Mouse (Mus musculus) spleen, postnatal 36 days (tissue): ENCODE results near the gene Abcc1.

ENCODE experiments used
- DNase-seq, 2 experiments: peaks; one replicate each; pipeline ENCODE4 v3.0.0; 2022; ENCODE audit warnings: low spot score in 2 of 2, mixed read lengths in 1 of 2

The Abcc1 gene

DNA sequence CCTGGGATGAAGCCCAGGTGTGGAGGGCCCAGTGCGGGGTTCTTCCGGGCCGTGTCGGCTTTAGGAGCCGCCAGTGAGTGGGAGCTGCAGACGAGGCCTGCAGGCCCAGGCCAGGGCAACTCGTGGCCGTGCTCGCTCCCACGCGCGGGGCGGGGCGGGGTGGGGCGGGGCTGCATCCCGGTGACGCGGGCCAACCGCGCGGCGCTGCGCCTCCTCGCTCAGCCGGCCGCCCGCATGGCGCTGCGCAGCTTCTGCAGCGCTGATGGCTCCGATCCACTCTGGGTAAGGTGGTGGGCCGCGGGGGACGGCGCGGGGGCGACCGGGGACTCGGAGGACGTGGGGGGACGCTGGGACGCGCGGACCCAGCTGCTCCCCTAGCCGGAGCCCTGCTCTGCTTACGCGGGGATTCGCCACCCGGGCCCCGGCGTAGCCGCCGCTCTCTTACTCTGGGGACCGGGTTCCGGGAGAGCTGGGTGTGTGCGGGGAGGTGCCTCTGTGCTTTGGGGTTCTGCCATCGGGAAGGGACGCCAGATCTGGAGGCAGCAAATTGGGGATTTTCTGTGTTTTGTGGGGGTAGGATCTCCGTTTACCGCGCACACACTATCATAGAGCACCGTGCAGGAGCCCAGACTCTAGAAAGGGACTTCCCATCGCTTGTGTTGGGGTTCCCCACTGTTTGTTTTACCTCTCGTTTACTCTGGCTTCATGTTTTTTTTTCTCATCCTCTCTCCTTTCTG is at the start of gene Abcc1:
Gene Abcc1 (plus strand): TSS at position 197 of the 737 bp plus-strand sequence.
- DNase-seq, result peak; percentile 54 to 58

DNA sequence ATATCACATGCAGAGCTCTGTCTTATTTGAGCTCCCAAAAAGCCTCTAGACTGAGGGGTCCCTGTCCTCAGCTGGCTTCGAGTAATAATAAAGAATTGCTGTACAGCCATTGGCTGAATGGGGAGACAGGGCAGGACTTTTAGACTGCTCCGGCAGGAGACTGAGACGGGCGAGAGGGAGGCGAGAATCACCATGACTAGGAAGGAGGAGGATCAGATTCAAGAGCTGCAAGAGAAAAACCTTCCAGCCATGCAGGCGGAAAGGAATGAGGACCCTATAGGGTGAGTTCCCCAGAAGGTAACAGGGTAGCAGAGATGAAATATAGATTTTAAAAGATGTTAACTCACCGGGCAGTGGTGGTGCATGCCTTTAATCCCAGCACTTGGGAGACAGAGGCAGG is 48.4 kb upstream of the Abcc1 start:
- no peak for DNase-seq

DNA sequence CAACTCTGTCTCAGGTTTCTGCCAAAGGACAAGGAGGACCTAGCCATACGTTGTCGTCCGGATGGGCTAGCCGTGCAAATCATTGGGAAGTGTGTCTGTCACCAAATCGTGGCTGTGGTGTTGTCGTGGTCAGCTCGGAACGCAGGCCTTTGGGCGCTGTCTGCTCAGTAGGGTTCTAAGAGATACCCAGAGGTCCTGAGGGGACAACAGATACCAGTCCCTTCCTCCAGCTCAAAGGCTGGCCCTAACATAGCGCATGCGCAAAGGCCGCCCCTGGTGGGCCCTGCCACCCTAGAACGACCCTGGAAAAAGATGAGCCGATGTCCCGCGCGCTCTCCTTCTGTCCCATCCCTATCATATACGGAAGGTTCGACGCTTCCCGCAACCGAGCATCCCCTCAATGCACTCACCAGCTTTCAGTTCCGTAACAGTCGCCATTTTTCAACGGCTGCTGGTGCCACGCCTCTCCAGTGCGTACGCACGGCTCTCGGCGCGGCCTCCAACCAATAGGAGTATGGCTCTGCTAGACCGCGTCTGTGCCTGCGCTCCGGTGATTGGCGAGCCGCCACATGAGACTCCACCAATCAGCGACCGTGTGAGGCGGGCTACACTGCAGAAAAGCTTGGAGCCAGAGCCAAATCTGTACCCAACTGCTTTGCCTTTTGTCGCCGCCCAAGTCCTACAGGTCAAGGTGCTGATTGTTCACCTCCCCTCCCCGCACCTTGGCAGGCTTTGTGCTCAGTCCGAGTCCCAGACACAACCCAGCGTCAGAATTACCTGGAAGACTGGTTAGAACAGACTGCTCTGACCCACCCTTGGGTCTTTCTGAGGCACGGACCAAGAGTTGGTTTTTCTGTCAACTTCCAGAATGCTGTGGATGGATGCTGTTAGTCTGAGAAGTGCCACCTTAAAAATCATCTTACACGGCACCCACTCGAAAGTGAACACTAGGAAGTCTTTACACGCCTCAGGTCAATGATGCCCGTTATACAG is 44.2 kb upstream of the Abcc1 start, which contains the start of gene Fopnl:
Gene Fopnl (minus strand): TSS at position 522 of the 993 bp plus-strand sequence.
- peak; percentile 97 for DNase-seq

DNA sequence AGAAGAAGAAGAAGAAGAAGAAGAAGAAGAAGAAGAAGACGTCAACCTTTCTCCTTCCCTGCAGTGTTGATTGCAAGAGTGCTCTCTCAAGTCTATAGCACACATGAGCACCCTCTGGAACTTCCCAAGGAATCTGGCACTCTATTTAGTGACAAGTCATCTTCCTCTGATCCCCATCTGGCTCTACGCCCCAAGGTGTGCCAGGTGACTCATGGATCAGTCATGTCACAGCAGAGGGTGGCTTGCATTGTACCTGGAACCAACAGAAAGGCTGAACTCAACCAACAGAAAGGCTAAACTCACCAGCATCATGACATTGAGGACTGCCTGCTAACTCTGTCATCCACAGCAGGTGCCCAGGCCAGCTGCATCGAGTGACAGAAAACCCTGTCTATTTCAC is 41.7 kb upstream of the Abcc1 start:
- no peak for DNase-seq

DNA sequence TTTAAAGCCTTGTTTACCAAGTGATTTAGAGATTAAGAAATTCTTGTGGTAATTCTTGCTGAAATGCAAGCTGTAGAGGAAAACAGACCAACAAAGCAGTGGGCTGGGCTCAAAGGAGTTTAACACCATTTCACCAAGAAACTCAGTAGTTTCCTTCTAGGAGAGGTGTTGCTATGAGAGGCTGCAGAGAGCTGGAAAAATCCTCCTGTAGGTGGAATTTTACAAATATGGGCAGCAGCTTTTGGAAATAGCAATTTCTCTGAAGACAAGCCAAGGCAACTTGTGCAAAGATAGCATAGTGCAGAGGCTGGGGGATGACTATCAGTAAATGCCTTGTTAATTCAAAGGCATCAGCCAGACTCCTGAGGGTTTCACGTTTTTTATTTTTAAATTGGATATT is 40.9 kb upstream of the Abcc1 start:
- DNase-seq, result no peak

DNA sequence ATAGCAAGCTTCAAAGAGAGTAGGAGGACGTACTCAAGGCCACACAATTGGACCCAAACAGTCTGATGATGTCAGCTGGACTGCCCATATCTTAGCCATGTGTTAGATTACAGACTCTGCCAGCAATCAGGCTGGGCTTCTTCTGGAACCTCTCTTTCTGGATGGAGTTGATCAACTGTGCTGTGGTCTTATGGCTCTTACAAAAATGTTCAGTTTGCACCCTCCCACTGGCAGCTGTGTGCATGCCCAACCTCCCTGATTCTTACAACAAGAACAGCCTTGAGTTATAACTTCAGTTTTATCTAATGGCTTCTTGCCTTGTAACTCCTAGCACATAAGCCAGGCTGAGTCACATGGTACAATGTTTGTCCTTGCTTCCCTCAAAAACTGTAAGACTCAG is 33.2 kb upstream of the Abcc1 start:
- DNase-seq, result no peak

DNA sequence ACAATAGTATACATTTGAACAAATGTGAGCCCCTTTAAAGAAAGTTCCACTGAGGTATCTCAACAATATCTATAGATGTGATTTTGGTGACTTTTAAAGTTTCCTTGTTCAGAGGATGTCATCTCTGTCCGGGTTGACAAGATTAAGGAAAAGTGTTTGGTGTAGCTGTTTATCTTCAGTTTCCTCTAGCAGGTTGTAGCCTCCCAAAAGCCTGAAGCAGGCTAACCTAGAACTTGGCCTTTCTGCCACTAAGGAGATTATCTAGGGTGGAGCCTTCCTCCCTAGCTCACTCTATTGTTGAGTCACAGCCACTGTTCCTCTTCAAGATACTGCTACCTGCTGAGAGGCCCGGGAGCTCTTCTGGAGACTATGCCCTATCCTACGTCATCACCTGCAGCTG is 16.4 kb upstream of the Abcc1 start:
- no peak for DNase-seq

DNA sequence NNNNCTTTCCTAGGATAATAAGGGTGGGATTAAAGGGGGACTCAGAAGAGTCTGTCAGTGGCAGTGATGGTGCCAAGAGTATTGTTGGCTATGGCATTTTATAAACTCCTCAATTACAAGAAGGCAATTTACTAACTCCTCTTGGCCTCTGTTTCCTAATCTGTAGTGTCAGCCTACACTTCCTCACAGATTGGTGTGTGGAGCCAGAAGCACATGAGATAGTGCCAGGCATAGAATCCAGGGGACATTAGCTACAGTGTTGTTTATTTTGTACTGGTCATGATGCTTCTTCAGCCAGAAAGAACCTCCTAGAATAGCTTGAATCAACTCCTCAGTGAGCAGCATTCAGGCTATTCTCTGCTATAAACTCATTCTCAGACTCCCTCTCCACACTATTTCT is 9.8 kb upstream of the Abcc1 start:
- DNase-seq, result no peak

DNA sequence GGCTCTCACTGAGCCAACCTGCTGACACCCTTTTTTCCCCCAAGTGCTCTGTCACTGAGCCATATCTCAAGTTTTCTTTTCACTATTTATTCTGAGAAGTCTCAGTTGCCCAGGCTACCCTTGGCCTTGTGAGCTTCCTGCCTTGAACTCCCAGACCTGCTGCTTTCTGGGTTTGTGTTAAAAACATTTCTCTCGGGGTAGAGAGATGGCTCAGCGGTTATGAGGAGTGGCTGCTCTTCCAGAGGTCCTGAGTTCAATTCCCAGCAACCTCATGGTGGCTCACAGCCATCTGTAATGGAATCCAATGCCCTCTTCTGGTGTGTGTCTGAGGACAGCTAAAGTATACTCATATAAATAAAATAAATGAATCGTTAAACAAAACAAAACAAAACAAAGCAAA is 9.1 kb upstream of the Abcc1 start:
- DNase-seq, result no peak

DNA sequence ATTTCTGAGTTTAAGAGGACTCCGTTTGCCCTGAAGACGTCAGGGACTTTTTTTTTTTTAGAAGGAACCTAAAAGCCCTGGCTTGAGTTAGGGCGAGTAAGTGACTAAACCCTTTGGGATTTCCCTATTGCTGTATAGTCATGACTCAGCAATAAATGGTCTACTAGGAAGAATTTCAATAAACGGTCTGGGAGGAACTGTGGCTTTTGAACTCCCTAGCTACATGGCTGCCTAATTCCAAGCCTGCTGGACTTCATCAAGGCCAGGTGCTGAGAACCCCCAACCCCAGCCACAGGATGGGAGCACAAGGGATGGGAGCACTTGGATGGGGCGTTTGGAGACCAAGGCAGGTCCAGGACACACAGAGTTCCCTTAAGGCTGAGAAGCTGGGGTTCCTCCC is 8.7 kb upstream of the Abcc1 start:
- no peak for DNase-seq

DNA sequence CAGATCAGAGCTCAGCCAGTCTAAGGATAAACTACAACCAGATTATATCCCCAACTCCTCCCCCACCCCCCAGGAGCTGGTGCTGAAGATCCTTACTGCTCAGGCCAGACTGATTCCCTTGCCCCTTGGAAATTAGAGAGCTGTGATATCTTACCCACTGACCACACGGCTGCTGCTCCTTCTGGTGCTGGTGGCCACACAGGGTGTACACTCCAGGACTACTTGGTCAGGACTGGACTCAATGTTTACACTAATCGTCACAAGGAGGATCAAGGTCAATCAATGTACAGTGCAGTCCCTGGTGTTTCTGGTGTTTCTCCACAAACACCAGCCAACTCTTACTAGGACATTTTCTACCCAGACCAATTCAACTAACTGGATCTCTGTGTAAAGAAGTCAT is 3.5 kb upstream of the Abcc1 start:
- DNase-seq, result no peak

DNA sequence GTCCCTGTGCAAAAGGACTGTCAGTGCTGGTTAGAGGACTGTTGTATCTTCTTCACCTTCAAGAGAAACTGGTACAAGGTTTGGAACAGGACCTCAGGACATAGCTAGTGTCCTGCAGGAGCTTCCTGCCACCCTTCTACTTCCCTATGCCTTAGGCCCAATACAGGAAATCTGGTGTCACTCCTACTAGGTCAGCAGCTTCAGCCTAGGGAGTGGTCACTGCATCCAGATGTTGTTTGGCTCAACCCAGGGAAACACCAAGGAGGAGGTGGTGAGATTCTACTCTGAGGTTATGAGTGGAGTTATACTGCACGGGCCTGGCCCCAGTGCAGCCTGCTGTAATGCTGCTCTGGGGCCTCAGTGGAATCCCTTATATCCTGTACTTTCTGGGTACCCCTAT is 2.8 kb upstream of the Abcc1 start:
- DNase-seq, result no peak

DNA sequence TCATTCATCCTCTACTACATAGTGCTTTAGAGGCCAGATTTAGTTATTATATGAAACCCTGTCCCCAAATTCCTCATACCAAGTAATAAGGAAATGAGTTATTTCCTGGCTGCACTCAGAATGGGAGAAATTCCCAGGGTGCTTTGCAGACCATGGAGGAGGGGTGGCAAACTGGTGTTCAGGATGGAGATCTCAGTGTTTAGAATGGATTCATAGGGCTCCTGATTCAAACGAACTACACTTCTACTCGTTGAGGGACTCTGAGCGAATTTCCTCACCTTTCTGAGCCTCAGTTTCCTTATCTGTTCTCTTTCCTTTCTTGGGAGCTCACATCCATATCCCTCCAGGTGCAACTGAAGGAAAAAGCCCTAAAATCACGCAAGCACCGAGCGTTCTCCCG is 427 bp upstream of the Abcc1 start:
- no peak for DNase-seq

DNA sequence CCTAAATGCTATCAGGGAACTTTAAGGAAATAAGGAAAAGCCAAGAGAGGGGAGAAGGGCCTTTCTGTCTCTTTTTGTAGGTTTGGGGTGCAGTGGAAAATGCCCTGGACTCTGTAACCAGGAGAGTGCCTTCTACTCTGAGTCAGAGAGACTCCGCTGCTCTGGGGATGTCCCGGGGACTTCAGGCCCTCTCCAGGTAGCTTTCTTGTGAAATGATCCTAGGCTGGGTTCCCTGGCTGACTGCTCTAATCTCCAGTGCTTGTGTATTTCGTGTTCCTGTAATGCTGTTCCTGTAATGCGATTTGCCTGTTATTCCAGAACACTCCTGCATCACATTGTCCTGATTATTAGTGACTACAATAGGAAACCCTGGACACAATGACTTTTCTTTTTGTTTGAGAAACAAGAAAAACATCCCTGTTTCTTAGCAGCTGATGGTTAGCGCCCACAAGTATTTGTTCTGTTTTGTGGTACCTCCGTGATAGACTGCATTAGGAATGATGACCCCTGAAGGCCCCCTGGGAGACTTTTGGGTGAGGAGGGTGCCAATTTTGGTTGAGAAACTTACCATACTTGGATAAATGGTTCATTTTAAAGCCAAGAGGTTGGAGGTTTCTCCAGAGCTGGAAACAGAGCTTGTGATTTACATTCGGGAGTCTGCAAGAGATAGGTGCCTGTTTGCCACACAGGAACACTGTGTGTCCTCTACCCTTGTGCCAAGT is 902 bp downstream of the Abcc1 start:
- no peak for DNase-seq

DNA sequence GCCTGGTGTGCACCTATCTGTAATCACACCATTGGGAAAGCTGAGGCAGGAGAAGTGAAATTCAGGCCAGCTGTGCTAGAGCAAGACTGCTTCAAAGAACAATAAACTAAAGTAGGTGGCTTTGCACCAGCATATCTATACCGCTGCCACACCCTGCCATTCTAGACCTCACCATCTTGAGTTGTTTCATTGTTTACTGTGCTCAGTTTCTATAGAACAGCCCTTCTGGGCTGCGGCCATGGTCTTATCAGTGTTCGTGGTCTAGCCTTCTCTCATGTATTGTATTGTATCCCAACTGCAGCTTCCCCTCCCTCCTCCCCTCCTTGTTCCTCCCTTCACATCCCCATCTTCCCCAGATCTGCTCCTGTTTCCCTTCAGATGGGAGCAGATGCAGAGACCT is 2.1 kb downstream of the Abcc1 start:
- DNase-seq, result no peak

DNA sequence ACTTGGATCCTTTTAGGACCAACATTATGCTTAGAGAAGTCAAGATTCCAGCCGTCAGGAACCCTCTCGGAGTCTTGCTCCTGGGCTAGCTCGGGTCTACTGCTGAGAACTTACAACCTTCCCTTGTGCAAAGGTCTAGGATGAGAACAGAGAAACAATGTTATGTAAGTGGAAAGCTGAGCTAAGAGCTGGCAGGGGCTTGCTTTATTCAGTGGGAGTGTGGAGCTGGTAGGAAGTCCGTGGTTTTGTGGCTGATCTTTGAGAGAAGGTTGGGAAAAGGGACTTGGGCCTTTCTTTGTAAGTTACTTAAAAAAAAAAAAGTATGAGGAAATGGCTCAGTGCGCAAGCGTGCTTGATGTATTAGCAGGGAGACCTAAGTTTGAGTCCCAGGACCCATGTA is 2.7 kb downstream of the Abcc1 start:
- DNase-seq, result no peak

DNA sequence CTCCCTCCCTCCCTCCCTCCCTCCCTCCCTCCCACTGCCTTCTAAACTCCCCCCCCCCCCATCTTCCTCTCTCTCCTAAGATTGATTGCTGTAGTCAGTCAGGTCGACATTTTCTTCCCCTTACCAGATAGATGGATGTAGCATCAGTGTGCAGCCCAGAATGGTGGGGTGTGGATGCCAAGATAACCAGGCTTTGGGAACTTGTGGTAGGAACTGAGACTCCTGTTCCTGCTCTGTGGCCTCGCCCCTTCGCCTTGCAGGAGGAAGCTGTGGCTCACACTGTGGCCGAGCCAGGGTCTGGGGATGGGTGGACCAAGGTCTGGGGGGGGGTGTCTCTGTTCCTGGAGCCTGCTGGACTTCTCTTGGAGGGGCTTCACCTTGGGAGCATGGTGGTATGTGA is 4.1 kb downstream of the Abcc1 start:
- no peak for DNase-seq

DNA sequence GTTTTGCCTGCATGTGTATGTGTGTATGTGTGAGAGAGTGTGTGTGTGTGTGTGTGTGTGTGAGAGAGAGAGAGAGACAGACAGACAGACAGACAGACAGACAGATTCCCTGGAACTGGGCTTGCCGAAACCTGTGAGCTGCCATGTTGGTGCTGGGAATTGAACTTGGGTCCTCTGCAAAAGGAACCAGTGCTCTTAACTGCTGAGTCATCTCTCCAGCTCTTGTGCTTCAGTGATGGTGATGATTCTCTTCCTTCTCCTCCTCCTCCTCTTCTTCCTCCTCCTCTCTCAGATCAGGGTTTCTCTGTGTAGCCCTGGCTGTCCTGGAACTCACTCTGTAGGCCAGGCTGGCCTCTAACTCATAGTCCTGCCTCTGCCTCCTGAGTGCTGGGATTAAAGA is 4.7 kb downstream of the Abcc1 start:
- DNase-seq, result no peak

DNA sequence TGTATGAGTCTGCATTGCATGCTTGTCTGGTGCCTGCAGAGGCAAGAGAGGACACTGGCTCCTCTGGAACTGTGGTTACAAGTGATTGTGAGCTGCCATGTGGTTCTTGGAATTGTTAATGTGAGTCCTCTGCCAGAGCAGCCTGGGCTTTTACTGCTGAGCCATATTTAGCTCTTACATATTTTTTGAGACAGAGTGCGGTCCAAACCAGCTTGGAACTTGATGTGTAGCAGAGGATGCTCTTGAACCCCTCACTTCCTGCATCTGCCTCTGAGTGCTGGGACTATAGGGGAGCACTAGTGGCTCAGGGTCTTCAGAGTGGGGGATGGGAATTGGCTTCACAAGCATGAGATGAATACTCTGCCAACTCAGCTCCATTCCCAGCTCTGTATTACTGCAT is 10.0 kb downstream of the Abcc1 start:
- no peak for DNase-seq

DNA sequence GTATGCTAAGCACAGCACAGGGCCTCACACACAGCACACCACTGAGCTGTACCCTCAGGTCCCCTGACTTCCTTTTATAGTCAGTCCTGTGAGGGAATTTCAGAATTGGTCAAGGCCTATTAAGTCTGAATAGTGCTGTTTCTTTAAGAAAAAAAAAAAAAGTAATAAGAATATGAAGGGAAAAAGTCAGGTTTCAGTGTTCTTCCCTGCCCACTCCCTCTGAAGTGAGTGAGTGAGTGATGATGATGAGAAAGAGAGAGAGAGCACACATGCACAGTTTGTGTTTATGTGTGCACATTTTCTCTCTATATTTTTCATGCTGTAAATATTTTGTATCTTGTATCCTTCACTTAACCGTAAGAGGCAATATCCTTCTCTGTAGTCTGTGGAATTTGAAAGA is 11.0 kb downstream of the Abcc1 start:
- no peak for DNase-seq

DNA sequence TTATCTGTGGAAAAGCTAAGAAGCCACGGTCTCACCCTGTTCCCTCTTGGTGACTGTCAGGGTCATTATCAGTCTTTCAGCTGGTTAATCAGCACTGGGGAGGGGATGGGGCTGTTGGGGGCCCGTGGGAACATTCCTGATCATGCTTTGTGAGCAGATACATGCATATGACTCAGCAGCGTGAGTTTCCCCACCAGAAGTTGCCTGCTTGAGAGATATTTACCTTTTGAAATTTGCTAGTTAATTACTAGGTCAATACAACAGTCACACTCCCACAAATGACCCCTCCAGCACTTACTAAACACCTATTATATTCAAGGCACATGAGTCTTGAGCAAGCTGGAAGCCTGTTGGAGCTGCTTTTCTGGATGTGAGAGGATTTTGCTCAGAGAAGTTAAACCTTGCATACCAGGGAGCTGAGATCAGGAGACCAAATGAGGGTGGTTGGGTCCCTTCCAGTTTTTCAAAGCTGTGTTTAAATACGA is 11.5 kb downstream of the Abcc1 start:
- no peak for DNase-seq

DNA sequence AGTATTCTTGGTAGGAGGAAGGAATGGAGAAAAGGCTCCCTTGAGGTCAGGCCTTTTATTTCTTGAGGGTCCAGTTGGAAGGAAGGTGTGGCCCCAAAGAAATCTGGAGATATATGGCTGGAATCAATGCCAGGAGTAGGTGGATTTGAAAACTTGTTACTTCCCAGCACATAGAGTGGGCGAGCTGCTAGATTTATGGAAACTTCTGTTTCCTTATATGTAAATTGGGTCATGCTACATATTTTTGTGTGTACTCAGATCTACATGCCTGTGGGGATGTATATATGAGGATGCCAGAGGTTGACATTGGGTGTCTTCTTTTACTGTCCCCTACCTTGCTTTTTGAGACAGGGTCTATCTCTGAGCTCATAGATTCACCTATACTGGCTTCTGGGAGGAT is 14.6 kb downstream of the Abcc1 start:
- DNase-seq, result no peak
